Comparison of ENCODE assay signal across 16 mouse cellular contexts in genomic region chr5:131113850-131114470, GRCm38 (mm10).
DNase-seq lines count a peak whose midpoint lies in the region; ATAC-seq and TF ChIP-seq lines count a peak whose summit lies in the region.
"Had no signal": no experiment of that assay in that cellular context is flagged by ENCODE, and none has a peak within 500 bp of the region (broad histone marks: within the 10 kb centered on the region; RNA-seq: fewer than 3 reads in every experiment).

No protein-coding gene starts in this region.

- 36% methylated on average over 5 of the region's 5 CpGs for WGBS in forebrain, postnatal 0 days
- WGBS in forebrain, embryonic 11.5 days = 51% methylated on average over 5 of the region's 5 CpGs
- 41% methylated on average over 5 of the region's 5 CpGs for WGBS in midbrain, embryonic 15.5 days

- no peak overlapping the region for H3K27ac ChIP-seq in forebrain, postnatal 0 days (ENCODE audit: low read depth, low read length)
- H3K27ac ChIP-seq in forebrain, embryonic 11.5 days (ENCODE audit: low read depth, low read length) = no peak overlapping the region
- no peak overlapping the region for H3K27ac ChIP-seq in midbrain, embryonic 15.5 days
- H3K27ac ChIP-seq: embryonic facial prominence, embryonic 13.5 days; limb, embryonic 15.5 days had no signal

- TF ChIP-seq CTCF in forebrain, postnatal 0 days (IDR thresholded peaks at IDR 0.05; ENCODE audit: low read depth) = no peak

- no peaks in the 10 kb centered on the region for H3K9me3 ChIP-seq in forebrain, postnatal 0 days (ENCODE audit: low read length)
- H3K9me3 ChIP-seq in forebrain, embryonic 11.5 days (ENCODE audit: control insufficient read depth, low read length) = no peaks in the 10 kb centered on the region
- no peaks in the 10 kb centered on the region for H3K9me3 ChIP-seq in midbrain, embryonic 15.5 days
- H3K9me3 ChIP-seq: limb, embryonic 15.5 days had no signal

- H3K4me2 ChIP-seq in forebrain, postnatal 0 days (ENCODE audit: low read depth) = no peak overlapping the region
- H3K4me2 ChIP-seq in forebrain, embryonic 11.5 days (ENCODE audit: low read depth, low read length, severe bottlenecking) = no peak overlapping the region
- no peak overlapping the region for H3K4me2 ChIP-seq in midbrain, embryonic 15.5 days
- H3K4me2 ChIP-seq: embryonic facial prominence, embryonic 13.5 days; limb, embryonic 15.5 days; lung, embryonic 14.5 days had no signal

- H3K9ac ChIP-seq in forebrain, postnatal 0 days = no peak overlapping the region
- H3K9ac ChIP-seq in forebrain, embryonic 11.5 days (ENCODE audit: low read length) = no peak overlapping the region
- H3K9ac ChIP-seq in midbrain, embryonic 15.5 days = no peak overlapping the region
- H3K9ac ChIP-seq: embryonic facial prominence, embryonic 13.5 days; limb, embryonic 15.5 days; lung, embryonic 14.5 days had no signal

- peak; percentile 36 for DNase-seq in forebrain, postnatal 0 days
- DNase-seq in forebrain, embryonic 11.5 days (ENCODE audit: low spot score) = no peak
- DNase-seq in right cerebral cortex, adult 18-20 months = peak; percentile 35
- DNase-seq in right cerebral cortex, postnatal 4 days = no peak
- peak; percentile 33 to 52 for DNase-seq in left cerebral cortex, postnatal 14 days (ENCODE audit: low spot score in 2 of 2)
- DNase-seq in thymus, postnatal 0 days (ENCODE audit: low spot score) = no peak
- DNase-seq in adipocyte (ENCODE audit: low spot score) = no peak
- DNase-seq: cerebellum, adult 9-10 months; heart, postnatal 4 days; kidney, adult 11 months; kidney, postnatal 36 days; lung, embryonic 14.5 days had no signal

- peak; percentile 72 for ATAC-seq in forebrain, postnatal 0 days
- ATAC-seq in forebrain, embryonic 11.5 days (replicated peaks; ENCODE audit: low FRiP score) = no peak
- no peak for ATAC-seq in midbrain, embryonic 15.5 days (replicated peaks)

- no peak overlapping the region for H3K4me3 ChIP-seq in forebrain, postnatal 0 days (ENCODE audit: low read depth, low read length)
- no peak overlapping the region for H3K4me3 ChIP-seq in forebrain, embryonic 11.5 days (ENCODE audit: low read depth, low read length)
- H3K4me3 ChIP-seq in midbrain, embryonic 15.5 days = no peak overlapping the region
- H3K4me3 ChIP-seq: embryonic facial prominence, embryonic 13.5 days; limb, embryonic 15.5 days had no signal

- H3K4me1 ChIP-seq in forebrain, postnatal 0 days (ENCODE audit: insufficient read depth) = no peaks in the 10 kb centered on the region
- H3K4me1 ChIP-seq in forebrain, embryonic 11.5 days (replicated peaks; ENCODE audit: control insufficient read depth, insufficient read depth, low read length) = no peaks in the 10 kb centered on the region
- no peaks in the 10 kb centered on the region for H3K4me1 ChIP-seq in midbrain, embryonic 15.5 days
- H3K4me1 ChIP-seq: embryonic facial prominence, embryonic 13.5 days; limb, embryonic 15.5 days had no signal

- intact Hi-C loops in left cerebral cortex, postnatal 14 days (cut with DNase I) = no loop called here

- H3K36me3 ChIP-seq in forebrain, postnatal 0 days (ENCODE audit: insufficient read depth) = no peaks in the 10 kb centered on the region
- no peaks in the 10 kb centered on the region for H3K36me3 ChIP-seq in forebrain, embryonic 11.5 days (ENCODE audit: control insufficient read depth, insufficient read depth, low read length)
- no peaks in the 10 kb centered on the region for H3K36me3 ChIP-seq in midbrain, embryonic 15.5 days (replicated peaks)
- H3K36me3 ChIP-seq: embryonic facial prominence, embryonic 13.5 days; G1E; limb, embryonic 15.5 days had no signal

- H3K27me3 ChIP-seq in forebrain, postnatal 0 days (ENCODE audit: insufficient read depth, low read length) = no peaks in the 10 kb centered on the region
- no peaks in the 10 kb centered on the region for H3K27me3 ChIP-seq in forebrain, embryonic 11.5 days (ENCODE audit: control insufficient read depth, insufficient read depth, low read length)
- H3K27me3 ChIP-seq in midbrain, embryonic 15.5 days (replicated peaks) = no peaks in the 10 kb centered on the region
- H3K27me3 ChIP-seq: embryonic facial prominence, embryonic 13.5 days; limb, embryonic 15.5 days had no signal

Comparison
In these comparisons a context has a peak if more than half of its experiments do, and no peak if none do; other contexts are left out.
1. DNase-seq: peak in forebrain, postnatal 0 days (single experiment), right cerebral cortex, adult 18-20 months (single experiment) and left cerebral cortex, postnatal 14 days (2 of 2); none in forebrain, embryonic 11.5 days (single experiment), right cerebral cortex, postnatal 4 days (single experiment), thymus, postnatal 0 days (single experiment) and adipocyte (single experiment).